Mouse (Mus musculus): Measurements from ENCODE around the gene Arhgef15. TPM values are rescaled to one million over a fixed set of nuclear protein-coding genes. Genes with fewer than 3 reads are reported as not detected.
"Not testable (repeated sequence)": the region's sequence is repeated elsewhere in the genome, so short reads cannot be mapped to it uniquely, and the experiment has no call there.

The Arhgef15 gene
- total RNA-seq, 1 experiment from 2014 or later, result not detected

DNA sequence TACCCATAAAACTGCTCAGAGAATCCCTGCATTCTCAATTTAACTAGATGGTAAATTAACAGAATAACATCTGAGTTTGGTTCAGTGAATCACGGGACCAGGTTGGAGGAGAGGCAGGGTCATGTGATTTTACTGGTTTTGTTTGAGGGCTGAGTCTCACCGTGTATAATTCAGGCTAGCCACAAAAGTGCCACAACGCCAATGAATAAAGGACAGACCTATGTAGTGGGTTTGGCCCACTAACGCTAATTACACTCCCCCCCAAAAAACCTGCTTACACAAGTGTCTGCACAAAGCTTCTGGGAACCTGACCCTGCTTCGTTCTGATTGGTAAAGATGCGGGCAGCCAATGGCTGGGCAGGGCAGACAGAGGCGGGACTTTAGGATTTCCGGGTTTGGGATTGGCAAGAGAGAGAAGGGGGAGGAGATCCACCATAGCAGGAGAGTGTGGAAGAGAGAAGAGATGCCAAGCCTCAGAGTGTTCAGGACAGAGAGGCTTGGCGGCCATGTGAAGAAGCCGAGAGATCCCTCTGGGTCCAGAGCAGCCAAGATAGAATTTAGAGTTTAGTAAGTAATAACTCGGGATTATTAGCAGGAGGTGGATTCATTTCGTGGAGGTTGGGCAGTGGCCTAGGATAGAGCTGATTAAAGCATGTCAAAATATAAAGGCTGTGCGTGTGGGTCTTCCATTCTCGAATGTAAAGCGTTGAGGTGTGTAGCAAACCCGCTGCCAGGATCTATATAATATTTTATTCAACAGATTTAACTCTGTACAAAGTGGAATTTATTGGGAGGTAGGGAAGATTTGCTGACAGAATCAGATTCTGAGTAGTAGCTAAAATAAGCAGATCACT, 17.6 kb downstream of the Arhgef15 start:
- peak; percentile 97 for ATAC-seq (replicated peaks; ENCODE audit: insufficient number of reproducible peaks, low FRiP score, low TSS enrichment, poor library complexity, severe bottlenecking)

DNA sequence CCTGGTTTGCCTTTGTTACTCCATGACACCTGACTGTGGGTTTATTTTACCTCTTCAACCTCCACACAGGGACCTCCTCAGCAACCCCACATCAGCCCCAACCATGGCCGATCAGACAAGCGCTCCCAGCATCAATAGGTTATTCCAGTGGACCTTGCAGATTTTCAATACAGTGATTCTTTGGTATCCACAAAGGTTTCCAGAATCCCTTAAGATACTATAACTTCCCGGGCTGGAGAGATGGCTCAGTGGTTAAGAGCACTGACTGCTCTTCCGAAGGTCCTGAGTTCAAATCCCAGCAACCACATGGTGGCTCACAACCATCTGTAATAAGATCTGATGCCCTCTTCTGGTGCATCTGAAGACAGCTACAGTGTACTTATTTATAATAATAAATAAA, 20.3 kb downstream of the Arhgef15 start:
- ATAC-seq (replicated peaks; ENCODE audit: insufficient number of reproducible peaks, low FRiP score, low TSS enrichment, poor library complexity, severe bottlenecking), result not testable (repeated sequence)

DNA sequence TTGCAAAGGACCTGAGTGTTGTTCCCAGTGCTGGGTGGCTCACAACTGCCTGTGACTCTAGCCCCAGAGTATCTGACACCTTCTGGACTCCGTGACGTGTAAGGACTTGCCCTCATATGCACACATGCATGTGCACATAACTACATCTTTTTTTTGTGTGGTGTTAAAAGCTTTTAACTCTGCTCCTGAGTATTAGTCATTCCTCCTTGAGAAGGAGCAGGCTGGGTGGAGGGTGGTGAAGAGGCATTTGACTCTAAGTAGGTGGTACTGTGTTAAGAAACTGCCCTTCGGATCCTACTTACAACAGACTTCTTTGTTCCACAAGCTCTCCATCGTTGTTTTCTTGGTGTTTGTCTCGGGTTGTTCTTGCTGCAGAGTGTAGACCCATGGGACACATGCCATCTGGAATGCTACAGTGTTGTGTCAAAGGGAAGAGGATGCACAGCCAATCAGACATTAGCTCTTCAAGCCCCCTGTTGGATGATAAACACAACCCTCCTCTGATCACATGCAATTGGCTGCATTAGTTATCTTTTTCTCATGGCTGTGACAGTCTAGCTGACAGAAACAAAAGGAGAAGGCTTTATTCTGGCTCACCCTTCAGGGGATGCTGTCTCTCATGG, 23.3 kb downstream of the Arhgef15 start:
- no peak for ATAC-seq (replicated peaks; ENCODE audit: insufficient number of reproducible peaks, low FRiP score, low TSS enrichment, poor library complexity, severe bottlenecking)

DNA sequence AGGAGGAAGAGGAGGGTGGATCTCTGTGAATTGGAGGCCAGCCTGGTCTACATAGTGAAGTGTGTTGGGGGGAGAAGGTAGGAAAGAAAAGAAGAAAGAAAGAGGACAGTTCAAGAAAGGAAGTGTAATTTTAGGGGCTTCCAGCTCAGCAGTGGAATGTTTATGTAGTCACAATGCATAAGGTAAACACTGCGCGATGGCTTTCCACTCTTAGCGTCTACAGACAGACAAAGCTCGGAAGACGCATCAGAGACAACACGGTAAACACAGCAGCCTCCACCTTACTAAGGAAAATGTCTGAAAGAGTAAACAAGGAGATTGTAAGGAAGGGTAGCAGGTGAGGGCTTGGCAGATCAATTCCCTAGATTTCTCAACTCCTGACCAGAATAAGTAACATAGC, 27.3 kb downstream of the Arhgef15 start:
- no peak for ATAC-seq (replicated peaks; ENCODE audit: insufficient number of reproducible peaks, low FRiP score, low TSS enrichment, poor library complexity, severe bottlenecking)

DNA sequence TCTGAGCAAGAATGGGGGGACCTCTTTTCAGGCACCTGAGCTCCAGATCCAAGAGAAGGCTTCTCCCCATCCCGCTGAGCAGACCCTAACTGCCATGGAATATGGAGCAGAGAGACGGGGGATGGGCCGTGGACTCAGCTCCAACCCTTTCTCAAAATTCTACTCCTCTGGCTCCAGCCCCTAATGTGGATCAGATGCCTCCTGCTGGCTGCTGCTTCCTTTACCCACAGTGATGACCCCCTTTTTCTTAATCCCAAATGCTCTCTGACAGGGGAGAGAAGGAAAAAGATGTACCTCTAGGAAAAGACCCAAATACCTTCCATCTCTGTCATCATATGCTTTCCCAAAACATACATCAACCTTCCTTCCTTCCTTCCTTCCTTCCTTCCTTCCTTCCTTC, 30.3 kb downstream of the Arhgef15 start, which contains the start of gene Odf4:
TSS of gene Odf4 (minus strand) at position 101 of the 400 bp plus-strand sequence.
- no peak for ATAC-seq (replicated peaks; ENCODE audit: insufficient number of reproducible peaks, low FRiP score, low TSS enrichment, poor library complexity, severe bottlenecking)

DNA sequence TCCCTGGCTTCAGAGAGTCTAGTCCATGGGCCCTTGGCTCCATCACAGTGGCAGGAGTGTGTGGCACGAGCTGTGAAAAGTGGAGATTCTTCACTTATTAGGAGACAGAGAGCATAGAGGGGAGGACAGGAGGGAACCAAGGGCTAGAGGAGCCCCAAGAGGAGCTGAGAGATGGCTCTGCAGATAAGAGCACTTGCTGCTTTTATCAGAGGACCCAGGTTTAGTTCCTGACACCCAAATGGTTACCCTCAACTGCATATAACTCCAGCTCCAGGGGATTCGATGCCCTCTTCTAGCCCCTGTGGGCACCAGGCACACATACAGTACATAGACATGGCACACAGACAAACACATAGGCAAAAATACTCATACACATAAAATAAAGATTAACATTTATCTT, 32.5 kb downstream of the Arhgef15 start:
- ATAC-seq (replicated peaks; ENCODE audit: insufficient number of reproducible peaks, low FRiP score, low TSS enrichment, poor library complexity, severe bottlenecking), result no peak

DNA sequence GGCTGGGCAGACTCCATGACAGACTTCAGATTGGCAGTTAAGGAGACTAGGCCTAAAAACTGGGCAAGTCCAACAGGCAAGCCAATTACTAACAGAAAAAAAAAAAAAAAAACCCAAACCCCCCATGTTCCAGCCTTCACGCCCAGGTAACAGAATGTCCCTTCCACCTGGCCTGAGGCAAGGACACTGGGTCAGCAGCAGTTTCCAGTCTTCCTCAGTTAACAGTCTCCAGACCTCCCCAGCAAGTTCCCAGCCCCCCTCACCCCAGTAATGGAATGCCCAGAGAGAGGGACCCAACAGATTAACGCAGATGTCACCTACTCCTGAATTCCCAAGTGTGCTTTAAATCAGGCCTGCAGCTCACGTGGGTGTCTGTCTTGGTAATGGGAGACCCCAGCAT, 34.1 kb downstream of the Arhgef15 start:
- ATAC-seq (replicated peaks; ENCODE audit: insufficient number of reproducible peaks, low FRiP score, low TSS enrichment, poor library complexity, severe bottlenecking), result no peak

DNA sequence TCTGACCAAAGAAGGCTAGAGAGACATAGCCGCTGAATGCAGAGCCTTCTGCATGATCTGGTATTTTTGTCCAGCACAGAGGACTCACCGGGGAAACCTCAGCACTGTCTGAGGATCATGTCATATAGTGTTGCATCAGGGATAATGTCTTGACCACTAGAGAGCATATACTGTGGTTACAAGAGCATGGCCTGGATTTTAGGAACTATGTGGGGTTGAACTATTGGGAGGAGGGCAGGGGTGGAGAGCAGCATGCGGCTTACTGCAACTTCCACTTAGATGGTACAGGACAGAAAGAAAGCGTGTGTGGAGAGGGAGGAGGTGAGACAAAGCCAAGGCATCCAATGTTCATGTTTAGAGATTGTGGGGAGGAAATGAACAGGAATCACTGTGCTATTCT, 42.7 kb downstream of the Arhgef15 start:
- ATAC-seq (replicated peaks; ENCODE audit: insufficient number of reproducible peaks, low FRiP score, low TSS enrichment, poor library complexity, severe bottlenecking), result no peak; the same call in 1 of the 2 replicates

DNA sequence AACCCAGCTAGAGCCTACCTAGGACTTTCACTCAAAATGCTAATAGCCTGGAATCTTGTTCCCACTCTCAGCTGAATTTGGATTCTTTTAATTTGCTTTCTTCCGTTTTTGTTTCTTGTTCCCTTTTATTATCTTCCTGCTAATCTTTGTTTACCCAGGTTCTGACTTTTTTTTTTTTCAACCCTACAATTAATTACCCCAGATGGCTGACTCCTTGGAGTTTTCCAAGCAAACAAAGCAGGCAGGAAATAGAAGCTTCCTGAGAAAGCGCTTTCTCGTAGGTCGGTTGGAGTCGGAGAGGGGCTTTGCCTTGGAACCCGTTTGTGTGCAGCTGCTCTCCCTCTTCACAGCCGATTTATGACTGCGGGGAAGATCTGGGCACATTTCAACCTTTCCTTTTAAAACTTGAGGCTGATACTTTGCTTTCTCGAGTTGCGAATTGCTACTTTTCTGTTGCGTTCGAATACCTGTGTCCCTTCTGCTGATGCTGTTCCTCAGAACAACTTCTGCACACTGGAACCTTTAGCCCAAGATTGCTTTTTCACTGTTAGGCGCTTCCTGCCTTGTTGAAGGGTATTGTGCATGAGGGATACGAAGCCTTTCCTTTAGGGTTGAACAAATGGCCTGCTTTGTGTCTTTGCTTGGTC, 45.6 kb downstream of the Arhgef15 start:
- ATAC-seq (replicated peaks; ENCODE audit: insufficient number of reproducible peaks, low FRiP score, low TSS enrichment, poor library complexity, severe bottlenecking), result no peak

DNA sequence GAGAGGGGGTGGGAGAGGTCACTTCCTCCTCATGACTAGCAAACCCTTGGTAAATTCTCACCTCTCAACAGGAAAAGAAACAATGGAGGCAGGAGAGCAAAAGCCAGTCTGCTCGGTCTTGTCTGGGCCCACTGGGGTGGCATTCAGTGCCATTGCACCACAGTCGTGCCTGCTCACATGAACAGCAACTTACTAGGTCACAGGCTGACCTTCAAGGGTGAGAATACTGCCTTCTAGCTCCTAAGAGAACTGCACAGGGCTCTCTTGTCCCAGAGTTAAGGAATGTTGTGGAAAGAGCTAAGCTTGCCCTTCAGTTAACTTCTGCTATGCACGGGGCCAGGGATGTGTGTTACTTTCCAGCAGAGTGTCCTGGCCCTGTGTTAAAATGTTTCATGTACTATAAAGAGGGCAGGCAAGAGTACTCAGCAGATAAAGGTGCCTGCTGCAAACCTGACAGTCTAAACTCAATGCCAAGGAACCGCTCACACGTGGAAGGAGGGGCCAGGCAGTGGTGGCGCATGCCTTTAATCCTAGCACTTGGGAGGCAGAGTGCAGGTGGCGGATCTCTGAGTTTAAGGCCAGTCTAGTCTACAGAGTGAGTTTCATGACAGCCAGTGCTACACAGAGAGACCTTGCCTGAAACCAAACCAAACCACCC, 48.3 kb downstream of the Arhgef15 start:
- no peak; the same call in 1 of the 2 replicates for ATAC-seq (replicated peaks; ENCODE audit: insufficient number of reproducible peaks, low FRiP score, low TSS enrichment, poor library complexity, severe bottlenecking)

DNA sequence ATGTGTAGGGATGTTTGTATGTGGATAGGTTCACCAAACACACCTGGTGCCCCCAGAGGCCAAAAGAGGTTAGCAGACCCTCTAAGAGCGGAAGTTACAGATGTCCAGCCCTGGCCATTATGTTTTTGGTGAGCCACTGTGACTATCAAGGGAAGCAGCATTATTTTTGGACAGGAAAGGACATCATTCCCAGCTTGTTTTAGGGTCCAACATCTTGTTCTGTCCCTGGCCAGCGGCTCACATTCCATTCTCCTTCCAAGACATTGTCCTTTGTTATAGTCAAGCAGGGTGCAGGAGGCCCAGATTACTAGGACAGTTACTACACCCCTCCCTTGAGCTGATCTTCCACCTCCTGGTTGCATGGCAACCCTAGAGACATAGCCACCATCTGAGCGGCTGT, 50.0 kb downstream of the Arhgef15 start:
- no peak for ATAC-seq (replicated peaks; ENCODE audit: insufficient number of reproducible peaks, low FRiP score, low TSS enrichment, poor library complexity, severe bottlenecking)

DNA sequence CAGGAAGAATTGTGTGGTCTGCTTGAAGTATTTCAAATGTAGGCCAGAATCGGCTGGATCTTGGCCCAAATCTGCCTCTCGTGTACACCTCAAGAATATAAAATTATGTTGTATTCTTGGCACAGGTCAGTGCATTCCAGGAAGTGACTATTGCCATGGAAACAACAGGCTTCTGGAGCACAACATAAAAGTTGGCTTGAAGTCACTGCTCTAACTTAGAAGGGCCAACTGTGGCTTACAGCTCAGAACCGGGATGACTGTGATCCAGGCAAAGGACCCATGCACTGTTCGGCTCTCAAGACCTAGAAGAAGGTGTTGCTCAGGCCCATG, 50.9 kb downstream of the Arhgef15 start:
- ATAC-seq (replicated peaks; ENCODE audit: insufficient number of reproducible peaks, low FRiP score, low TSS enrichment, poor library complexity, severe bottlenecking), result no peak

DNA sequence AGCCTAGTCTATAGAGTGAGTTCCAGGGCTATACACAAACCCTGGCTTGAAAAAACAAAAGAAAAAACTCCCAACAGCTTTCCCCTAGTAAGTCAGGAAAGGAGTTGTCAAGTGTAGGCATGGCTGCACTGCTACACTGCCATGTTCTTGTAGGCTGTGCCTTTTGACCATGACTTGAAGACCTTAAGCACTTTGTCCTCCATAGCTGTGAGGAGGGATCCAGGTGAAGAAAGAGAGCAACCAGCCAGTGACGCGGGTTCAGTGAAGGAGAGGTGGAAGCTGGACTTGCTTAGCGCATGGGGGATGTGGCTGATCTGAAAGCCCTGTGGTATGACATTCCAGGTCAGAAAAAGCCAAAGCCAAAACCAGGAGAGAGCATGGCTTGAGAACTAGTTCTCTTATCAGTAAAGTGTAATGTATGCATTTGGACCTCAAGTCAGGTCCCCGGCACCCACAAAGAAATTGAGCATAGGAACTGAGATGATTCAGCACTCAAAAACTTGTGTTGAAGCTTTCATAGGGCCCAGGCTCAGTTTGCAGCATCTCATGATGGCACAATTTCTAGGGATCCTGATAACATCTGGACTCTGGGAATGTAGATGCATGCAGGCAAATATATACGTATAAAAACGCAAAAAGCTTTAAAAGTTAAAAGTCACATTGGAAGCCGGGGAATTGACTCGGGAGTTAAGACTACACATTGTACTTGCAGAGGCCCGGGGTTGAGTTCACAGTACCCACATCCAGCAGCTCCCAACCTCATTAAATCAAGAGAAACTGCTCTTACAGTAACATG, 51.4 kb downstream of the Arhgef15 start:
- no peak for ATAC-seq (replicated peaks; ENCODE audit: insufficient number of reproducible peaks, low FRiP score, low TSS enrichment, poor library complexity, severe bottlenecking)

DNA sequence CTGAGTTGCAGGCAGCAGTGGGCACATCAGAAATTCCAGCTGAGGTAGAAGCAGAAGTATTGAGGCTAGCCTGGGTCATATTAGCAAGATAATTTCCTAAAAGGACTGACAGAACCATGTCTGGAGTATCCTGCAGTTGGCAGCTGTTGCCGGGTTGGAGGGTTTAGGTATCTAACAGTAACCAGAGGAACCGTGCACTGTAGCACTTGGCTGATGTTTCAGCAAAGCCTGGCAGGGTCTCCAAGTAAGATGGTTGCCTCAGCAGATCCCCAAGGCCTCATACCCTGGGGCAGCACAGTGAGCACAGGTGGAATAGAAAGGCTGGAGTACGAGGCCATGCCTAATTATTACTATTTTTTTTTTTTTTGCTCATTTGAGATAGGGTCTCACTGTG, 52.1 kb downstream of the Arhgef15 start:
- no peak for ATAC-seq (replicated peaks; ENCODE audit: insufficient number of reproducible peaks, low FRiP score, low TSS enrichment, poor library complexity, severe bottlenecking)

DNA sequence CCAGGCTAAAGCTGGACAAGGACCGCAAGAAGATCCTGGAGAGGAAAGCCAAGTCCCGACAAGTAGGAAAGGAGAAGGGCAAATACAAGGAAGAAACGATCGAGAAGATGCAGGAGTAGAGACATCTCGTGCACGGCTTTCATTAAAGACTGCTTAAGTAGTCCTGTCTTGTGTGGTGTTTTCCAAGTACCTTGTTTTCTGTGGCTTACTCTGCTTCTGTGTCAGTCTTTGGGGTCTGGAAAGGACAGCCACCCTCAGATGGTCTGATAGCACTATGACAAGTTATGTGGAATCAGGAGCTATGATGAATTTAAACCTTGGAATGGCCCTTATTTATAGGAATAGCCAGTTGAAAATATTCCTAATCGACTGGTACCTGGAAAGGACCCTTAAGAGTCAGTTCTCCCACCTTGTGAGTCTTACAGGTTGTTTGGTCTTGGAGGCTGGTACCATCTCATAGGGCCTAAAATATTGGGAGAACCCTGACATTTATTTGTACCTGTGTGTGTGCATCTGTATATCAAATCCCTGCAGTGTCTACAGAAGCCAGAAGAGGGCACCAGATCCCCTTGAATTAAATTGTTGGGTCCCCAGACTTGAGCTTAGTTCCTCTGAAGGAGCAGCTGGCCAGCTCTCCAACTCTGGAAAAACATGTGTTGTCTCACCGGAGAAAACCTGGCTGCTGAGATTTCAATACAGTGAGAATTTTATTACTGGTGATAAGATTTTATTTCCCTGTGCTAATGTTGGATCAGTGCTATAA, 52.7 kb downstream of the Arhgef15 start:
- no peak for ATAC-seq (replicated peaks; ENCODE audit: insufficient number of reproducible peaks, low FRiP score, low TSS enrichment, poor library complexity, severe bottlenecking)

DNA sequence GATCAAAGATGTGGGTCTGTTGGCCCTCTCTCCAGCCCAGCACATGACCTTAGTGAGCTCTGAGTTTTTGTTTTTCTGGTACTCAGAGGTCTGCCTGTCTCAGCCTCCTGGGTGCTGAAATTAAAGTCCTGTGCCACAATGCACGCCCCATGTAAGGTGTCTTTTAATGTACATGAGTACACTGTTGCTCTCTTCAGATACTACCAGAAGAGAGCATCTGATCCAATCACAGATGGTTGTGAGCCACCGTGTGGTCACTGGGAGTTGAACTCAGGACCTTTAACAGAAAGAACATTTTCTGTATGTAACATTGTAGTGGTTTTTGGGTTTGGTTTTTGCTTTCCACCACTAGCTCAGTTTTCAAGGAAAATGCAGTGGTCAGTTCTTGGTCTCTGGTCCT, 53.5 kb downstream of the Arhgef15 start:
- no peak for ATAC-seq (replicated peaks; ENCODE audit: insufficient number of reproducible peaks, low FRiP score, low TSS enrichment, poor library complexity, severe bottlenecking)

DNA sequence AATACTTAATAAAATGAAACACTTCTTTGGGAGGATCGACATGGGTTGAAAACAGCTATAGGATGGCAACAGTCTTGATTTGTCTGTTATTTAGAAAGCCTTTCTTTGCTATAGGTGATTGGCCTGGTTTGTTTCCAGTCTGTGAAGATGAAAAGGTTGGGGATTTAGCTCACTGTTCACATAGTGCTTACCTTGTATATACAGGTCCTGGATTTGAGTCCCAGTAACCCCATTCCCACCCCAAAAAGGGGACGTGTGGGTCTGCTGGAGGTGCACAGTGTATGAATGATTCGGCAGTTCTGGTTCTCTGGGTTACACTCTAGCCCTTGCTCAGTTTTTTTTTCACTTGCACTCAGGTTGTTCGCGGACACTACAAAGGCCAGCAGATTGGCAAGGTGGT, 54.5 kb downstream of the Arhgef15 start:
- no peak for ATAC-seq (replicated peaks; ENCODE audit: insufficient number of reproducible peaks, low FRiP score, low TSS enrichment, poor library complexity, severe bottlenecking)

DNA sequence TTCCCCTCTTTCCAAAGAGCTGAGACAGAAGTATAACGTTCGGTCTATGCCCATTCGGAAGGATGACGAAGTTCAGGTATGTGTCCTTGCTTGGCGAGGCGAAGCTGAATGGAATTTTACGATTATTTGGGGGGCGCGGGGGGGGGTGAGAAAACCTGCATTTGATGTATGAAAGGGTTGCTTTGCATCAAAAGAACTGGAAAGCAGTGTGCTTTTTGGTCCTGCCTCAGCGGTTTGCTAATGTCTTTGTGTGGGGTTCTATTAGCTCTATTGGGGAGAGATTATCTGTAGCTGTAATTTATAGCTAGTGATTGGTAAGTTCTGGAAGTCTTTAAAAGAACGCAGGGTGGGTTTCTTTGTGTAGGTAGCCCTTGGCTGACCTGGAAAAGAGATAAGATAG, 54.9 kb downstream of the Arhgef15 start:
- ATAC-seq (replicated peaks; ENCODE audit: insufficient number of reproducible peaks, low FRiP score, low TSS enrichment, poor library complexity, severe bottlenecking), result no peak

Data from monocyte, adult 5-6 weeks (primary cell).